Mouse (Mus musculus): ENCODE measurements at regions not wholly inside any gene's neighbourhood (a gene's known extent, or its start where the extent isn't known, plus 50 kb on each side); places are given as distances from the start of the nearest gene placed in this dataset.

GRCm38 (mm10) chr12:32764271-32764670, 55.1 kb upstream of the Nampt start:
- Histone ChIP-seq H3K4me3 (ENCODE audit: low read depth, low read length) (no peak overlapping the region), H3K4me2 (no peak overlapping the region), H3K27ac (ENCODE audit: low read depth) (no peak overlapping the region), H3K9ac (no peak overlapping the region), H3K9me3 (ENCODE audit: low read depth, low read length) (no peaks in the 10 kb centered on the region), H3K4me1 (ENCODE audit: insufficient read depth) (no peaks in the 10 kb centered on the region), H3K36me3 (ENCODE audit: insufficient read depth) (no peaks in the 10 kb centered on the region), H3K27me3 (ENCODE audit: insufficient read depth, low read length) (no peaks in the 10 kb centered on the region)
- TF ChIP-seq CTCF (IDR thresholded peaks at IDR 0.05; ENCODE audit: low read depth) = no peak
- WGBS = 75% methylated on average over 3 of the region's 3 CpGs
- ATAC-seq (ENCODE audit: insufficient read depth) (no peak), DNase-seq (no peak)

- H3K9ac ChIP-seq = no peak overlapping the region
- no peak for ATAC-seq (ENCODE audit: insufficient read depth)
- no peaks in the 10 kb centered on the region for H3K4me1 ChIP-seq (ENCODE audit: insufficient read depth)
- DNase-seq = no peak
- H3K4me3 ChIP-seq (ENCODE audit: low read depth, low read length) = no peak overlapping the region
- H3K4me2 ChIP-seq = no peak overlapping the region
- 74% methylated on average over 7 of the region's 7 CpGs for WGBS
- H3K36me3 ChIP-seq (ENCODE audit: insufficient read depth) = no peaks in the 10 kb centered on the region
- no peaks in the 10 kb centered on the region for H3K9me3 ChIP-seq (ENCODE audit: low read depth, low read length)
- TF ChIP-seq CTCF (IDR thresholded peaks at IDR 0.05; ENCODE audit: low read depth) = no peak
- no peak overlapping the region for H3K27ac ChIP-seq (ENCODE audit: low read depth)
- no peaks in the 10 kb centered on the region for H3K27me3 ChIP-seq (ENCODE audit: insufficient read depth, low read length)
Observed at GRCm38 (mm10) chr12:32764747-32765146, 54.6 kb upstream of the Nampt start.

- H3K27me3 ChIP-seq (ENCODE audit: insufficient read depth, low read length) = no peaks in the 10 kb centered on the region
- H3K9me3 ChIP-seq (ENCODE audit: low read depth, low read length) = no peaks in the 10 kb centered on the region
- ATAC-seq (ENCODE audit: insufficient read depth) (no peak), DNase-seq (no peak)
- H3K36me3 ChIP-seq (ENCODE audit: insufficient read depth) = no peaks in the 10 kb centered on the region
- H3K4me2 ChIP-seq = no peak overlapping the region
- H3K27ac ChIP-seq (ENCODE audit: low read depth) = no peak overlapping the region
- H3K9ac ChIP-seq = no peak overlapping the region
- no peak overlapping the region for H3K4me3 ChIP-seq (ENCODE audit: low read depth, low read length)
- no peak for TF ChIP-seq CTCF (IDR thresholded peaks at IDR 0.05; ENCODE audit: low read depth)
- H3K4me1 ChIP-seq (ENCODE audit: insufficient read depth) = no peaks in the 10 kb centered on the region
Observed at GRCm38 (mm10) chr12:32765861-32766260, 53.5 kb upstream of the Nampt start.

- Histone ChIP-seq H3K4me3 (ENCODE audit: low read depth, low read length) (no peak overlapping the region), H3K9ac (no peak overlapping the region), H3K4me2 (no peak overlapping the region), H3K27me3 (ENCODE audit: insufficient read depth, low read length) (no peaks in the 10 kb centered on the region), H3K36me3 (ENCODE audit: insufficient read depth) (no peaks in the 10 kb centered on the region), H3K4me1 (ENCODE audit: insufficient read depth) (no peaks in the 10 kb centered on the region), H3K27ac (ENCODE audit: low read depth) (no peak overlapping the region), H3K9me3 (ENCODE audit: low read depth, low read length) (no peaks in the 10 kb centered on the region)
- ATAC-seq (ENCODE audit: insufficient read depth) (no peak), DNase-seq (no peak)
- 75% methylated on average over 3 of the region's 3 CpGs for WGBS
- TF ChIP-seq CTCF (IDR thresholded peaks at IDR 0.05; ENCODE audit: low read depth) = no peak
Observed at GRCm38 (mm10) chr12:32766575-32766974, 52.8 kb upstream of the Nampt start.

GRCm38 (mm10) chr12:32767206-32768081, 51.9 kb upstream of the Nampt start:
- Histone ChIP-seq H3K4me3 (ENCODE audit: low read depth, low read length) (no peak overlapping the region), H3K4me2 (no peak overlapping the region), H3K27ac (ENCODE audit: low read depth) (no peak overlapping the region), H3K9me3 (ENCODE audit: low read depth, low read length) (no peaks in the 10 kb centered on the region), H3K4me1 (ENCODE audit: insufficient read depth) (no peaks in the 10 kb centered on the region), H3K36me3 (ENCODE audit: insufficient read depth) (no peaks in the 10 kb centered on the region), H3K9ac (no peak overlapping the region), H3K27me3 (ENCODE audit: insufficient read depth, low read length) (no peaks in the 10 kb centered on the region)
- DNase-seq (peak; percentile 15), ATAC-seq (ENCODE audit: insufficient read depth) (no peak)
- 77% methylated on average over 7 of the region's 7 CpGs for WGBS
- no peak for TF ChIP-seq CTCF (IDR thresholded peaks at IDR 0.05; ENCODE audit: low read depth)

- ATAC-seq (ENCODE audit: insufficient read depth) = no peak
- no peak for TF ChIP-seq CTCF (IDR thresholded peaks at IDR 0.05; ENCODE audit: low read depth)
- WGBS = 49% methylated on average over 3 of the region's 3 CpGs
Observed at GRCm38 (mm10) chr12:32768082-32768743, 51.1 kb upstream of the Nampt start.

GRCm38 (mm10) chr12:32768744-32769535, 50.4 kb upstream of the Nampt start:
- H3K27ac ChIP-seq (ENCODE audit: low read depth) = no peak overlapping the region
- 61% methylated on average over 3 of the region's 3 CpGs for WGBS
- H3K27me3 ChIP-seq (ENCODE audit: insufficient read depth, low read length) = no peaks in the 10 kb centered on the region
- no peaks in the 10 kb centered on the region for H3K9me3 ChIP-seq (ENCODE audit: low read depth, low read length)
- no peak overlapping the region for H3K4me2 ChIP-seq
- no peak overlapping the region for H3K9ac ChIP-seq
- H3K36me3 ChIP-seq (ENCODE audit: insufficient read depth) = no peaks in the 10 kb centered on the region
- ATAC-seq (ENCODE audit: insufficient read depth) (no peak), DNase-seq (peak; percentile 19)
- H3K4me1 ChIP-seq (ENCODE audit: insufficient read depth) = no peaks in the 10 kb centered on the region
- TF ChIP-seq CTCF (IDR thresholded peaks at IDR 0.05; ENCODE audit: low read depth) = no peak
- H3K4me3 ChIP-seq (ENCODE audit: low read depth, low read length) = no peak overlapping the region

More at GRCm38 (mm10) chr12:32768082-32768743, 51.1 kb upstream of the Nampt start:
- H3K9me3 ChIP-seq (ENCODE audit: low read depth, low read length) = no peaks in the 10 kb centered on the region
- H3K4me1 ChIP-seq (ENCODE audit: insufficient read depth) = no peaks in the 10 kb centered on the region
- no peak for DNase-seq
- no peak overlapping the region for H3K9ac ChIP-seq
- no peak overlapping the region for H3K4me2 ChIP-seq
- no peaks in the 10 kb centered on the region for H3K27me3 ChIP-seq (ENCODE audit: insufficient read depth, low read length)
- no peak overlapping the region for H3K4me3 ChIP-seq (ENCODE audit: low read depth, low read length)
- no peak overlapping the region for H3K27ac ChIP-seq (ENCODE audit: low read depth)
- H3K36me3 ChIP-seq (ENCODE audit: insufficient read depth) = no peaks in the 10 kb centered on the region

All from lung, embryonic 14.5 days (tissue).